Mouse (Mus musculus): ENCODE measurements at regions not wholly inside any gene's neighbourhood (a gene's known extent, or its start where the extent isn't known, plus 50 kb on each side); places are given as distances from the start of the nearest gene placed in this dataset.

- DNase-seq (ENCODE audit: low spot score in 2 of 2), result peak in 1 of 2 experiments; percentile 17
These were observed 540.5 kb upstream of the Btbd3 start for GRCm38 (mm10) chr2:137715891-137716290.

- no peak for DNase-seq (ENCODE audit: low spot score in 2 of 2)
These were observed 549.8 kb upstream of the Btbd3 start for GRCm38 (mm10) chr2:137706528-137706988.

DNA sequence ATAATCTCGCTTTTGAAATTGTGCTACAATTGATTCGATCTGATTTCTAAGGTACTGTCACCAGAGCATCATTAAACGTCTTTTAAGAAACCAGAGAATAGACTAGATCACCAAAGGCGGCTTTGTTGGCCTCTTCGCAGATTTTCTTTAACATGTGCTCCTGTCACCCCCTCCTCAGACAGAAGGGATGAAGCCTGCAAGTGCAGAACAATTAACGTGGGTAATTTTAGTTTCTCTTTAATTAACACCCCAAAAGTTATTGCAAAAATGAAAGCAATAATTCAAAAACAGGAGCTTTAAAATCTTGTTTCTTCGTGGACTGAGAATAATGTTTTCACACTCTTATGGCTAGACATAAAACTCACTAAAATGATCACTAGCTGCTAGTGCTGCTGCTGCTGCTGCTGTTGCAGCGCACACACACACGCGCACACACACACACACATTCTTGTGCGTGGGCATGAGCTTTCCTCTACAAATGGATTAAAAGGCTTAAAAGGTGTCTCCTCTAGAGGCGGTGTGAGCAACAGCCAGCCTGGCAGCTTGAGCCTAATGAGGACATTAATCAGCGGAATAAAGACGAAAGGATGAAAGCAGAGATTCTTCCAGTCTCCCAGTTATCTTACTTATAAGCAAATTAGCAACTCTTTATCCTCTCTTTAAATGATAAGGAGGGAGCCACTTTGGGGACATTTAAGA is 550.5 kb upstream of the Btbd3 start:
- DNase-seq (ENCODE audit: low spot score in 2 of 2), result no peak

DNA sequence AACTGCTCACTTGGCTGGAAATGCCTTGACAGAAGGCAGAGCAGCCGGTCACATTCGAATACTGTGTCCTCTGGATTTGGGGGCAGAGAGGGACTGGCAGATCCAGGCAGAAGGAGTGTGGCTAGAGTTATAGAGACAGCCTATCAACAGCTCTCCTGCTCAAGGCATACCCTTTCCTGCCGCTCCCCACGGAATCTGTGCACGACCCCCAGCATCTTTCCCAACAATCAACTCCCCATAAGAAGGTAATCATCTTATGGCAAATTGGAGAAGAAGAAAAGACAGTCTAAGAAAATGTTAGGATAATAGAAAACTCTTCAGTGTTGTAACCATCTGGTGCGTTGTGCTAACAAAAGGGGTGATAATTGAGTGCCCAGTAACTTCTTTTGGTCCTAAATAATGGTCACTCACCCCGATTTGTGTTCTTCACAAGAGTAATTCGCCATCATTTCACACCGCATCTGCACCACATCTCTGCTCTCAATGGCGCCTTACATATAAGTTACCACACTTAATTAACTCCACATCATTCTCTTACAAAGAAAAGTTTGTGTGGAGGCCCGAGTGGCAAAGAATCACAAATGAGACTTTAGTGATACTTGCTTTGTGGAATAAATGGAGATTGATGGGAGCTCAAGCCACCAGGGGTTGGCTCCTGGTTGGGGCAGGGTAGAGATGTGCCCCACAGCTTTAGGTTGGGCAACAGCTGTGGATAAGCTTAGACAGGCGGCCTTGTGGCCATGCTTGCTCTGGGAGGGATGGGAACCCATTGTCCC is 551.2 kb upstream of the Btbd3 start:
- DNase-seq (ENCODE audit: low spot score in 2 of 2), result no peak

DNA sequence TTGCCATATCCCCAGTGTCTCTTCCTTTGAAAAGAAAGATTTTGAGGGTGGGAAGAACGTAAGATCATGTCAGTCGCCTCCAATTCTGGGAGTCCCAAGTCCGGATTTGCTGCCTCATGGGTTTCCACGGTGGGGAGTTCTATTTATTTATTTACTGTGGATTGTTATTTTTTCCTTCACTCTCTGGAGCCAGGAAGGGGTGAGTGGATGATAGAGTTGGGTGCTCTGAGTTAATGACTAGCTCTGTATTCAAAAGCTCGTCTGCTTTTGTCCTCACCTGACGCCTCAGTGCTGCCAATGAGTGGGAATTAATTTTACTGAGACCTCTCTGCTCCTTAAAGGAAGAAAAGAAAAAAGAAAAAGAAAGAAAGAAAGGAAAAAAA is 551.8 kb upstream of the Btbd3 start:
- no peak for DNase-seq (ENCODE audit: low spot score in 2 of 2)

GRCm38 (mm10) chr2:137704051-137704450 is 552.3 kb upstream of the Btbd3 start:
- no peak for DNase-seq (ENCODE audit: low spot score in 2 of 2)

DNA sequence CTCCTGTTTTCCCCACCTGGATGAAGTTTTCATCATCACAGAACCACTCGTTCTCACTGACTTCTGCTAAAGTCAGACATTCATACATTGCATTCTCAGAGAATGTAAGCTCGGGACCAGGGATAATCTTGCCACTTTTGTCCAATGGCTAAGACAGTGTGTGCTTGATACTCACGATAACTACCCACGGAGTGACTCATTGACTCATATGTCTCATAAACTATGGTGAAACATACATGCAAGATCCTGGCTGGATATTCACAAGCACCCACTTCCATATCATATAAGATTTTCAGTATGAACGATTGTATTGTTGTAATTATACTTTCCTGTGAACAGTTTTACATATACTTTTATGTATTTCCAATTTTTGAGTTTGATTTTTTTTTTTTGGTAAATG is 560.5 kb upstream of the Btbd3 start:
- DNase-seq (ENCODE audit: low spot score in 2 of 2), result no peak

DNA sequence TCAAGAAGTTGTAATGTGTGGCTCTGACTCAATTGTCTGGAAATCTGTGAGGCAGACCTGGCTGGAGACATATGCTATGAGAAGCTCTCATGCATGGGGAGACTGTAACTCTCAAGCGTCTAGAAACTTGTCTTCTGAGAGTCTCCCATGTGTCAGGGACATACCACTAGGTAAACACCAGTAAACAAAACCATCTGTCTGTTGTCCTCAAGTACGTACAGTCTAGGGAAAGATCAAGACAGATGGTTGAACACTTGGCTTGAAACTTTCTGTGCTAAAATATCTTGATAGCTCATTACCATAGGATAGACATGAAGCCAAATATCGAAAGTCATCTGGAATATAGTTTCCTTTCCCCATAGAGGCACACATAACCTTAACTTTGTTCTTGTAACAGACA is 562.3 kb upstream of the Btbd3 start:
- no peak for DNase-seq (ENCODE audit: low spot score in 2 of 2)

- no peak for DNase-seq (ENCODE audit: low spot score in 2 of 2)
These were observed 569.2 kb upstream of the Btbd3 start for GRCm38 (mm10) chr2:137687208-137687607.

- DNase-seq (ENCODE audit: low spot score in 2 of 2), result no peak
These were observed 569.6 kb upstream of the Btbd3 start for GRCm38 (mm10) chr2:137686735-137687134.

GRCm38 (mm10) chr2:137681762-137682161 is 565.3 kb upstream of the Jag1 start:
- DNase-seq (ENCODE audit: low spot score in 2 of 2), result no peak

GRCm38 (mm10) chr2:137663171-137663570 is 546.7 kb upstream of the Jag1 start:
- no peak for DNase-seq (ENCODE audit: low spot score in 2 of 2)

- DNase-seq (ENCODE audit: low spot score in 2 of 2), result no peak
These were observed 545.8 kb upstream of the Jag1 start for GRCm38 (mm10) chr2:137662216-137662615.

- DNase-seq (ENCODE audit: low spot score in 2 of 2), result no peak
These were observed 544.0 kb upstream of the Jag1 start for GRCm38 (mm10) chr2:137660449-137660848.

DNA sequence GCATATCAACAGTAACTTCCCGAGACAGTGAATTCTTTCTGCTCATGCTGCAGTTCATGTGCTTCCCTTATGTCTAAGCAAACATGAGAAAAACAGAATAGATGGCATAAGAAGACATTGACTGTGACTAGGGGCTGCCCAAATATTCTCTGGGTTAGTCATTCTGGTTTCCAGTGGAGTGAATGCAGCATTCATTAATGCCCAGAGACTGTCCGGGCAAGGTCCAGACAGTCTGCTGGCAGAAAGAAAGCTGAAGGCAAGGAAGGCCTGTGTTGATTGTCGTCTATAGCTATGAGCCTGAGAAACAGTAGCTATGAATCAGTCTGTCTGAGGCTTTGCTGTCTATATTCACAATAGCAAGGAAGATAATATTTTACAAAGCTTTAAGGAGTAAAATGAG is 537.9 kb upstream of the Jag1 start:
- DNase-seq (ENCODE audit: low spot score in 2 of 2), result no peak

- no peak for DNase-seq (ENCODE audit: low spot score in 2 of 2)
These were observed 527.7 kb upstream of the Jag1 start for GRCm38 (mm10) chr2:137644160-137644559.

GRCm38 (mm10) chr2:137643269-137644055 is 527.0 kb upstream of the Jag1 start:
- DNase-seq (ENCODE audit: low spot score in 2 of 2), result no peak

GRCm38 (mm10) chr2:137635019-137635621 is 518.7 kb upstream of the Jag1 start:
- no peak for DNase-seq (ENCODE audit: low spot score in 2 of 2)

- no peak for DNase-seq (ENCODE audit: low spot score in 2 of 2)
These were observed 500.2 kb upstream of the Jag1 start for GRCm38 (mm10) chr2:137616637-137617036.

DNA sequence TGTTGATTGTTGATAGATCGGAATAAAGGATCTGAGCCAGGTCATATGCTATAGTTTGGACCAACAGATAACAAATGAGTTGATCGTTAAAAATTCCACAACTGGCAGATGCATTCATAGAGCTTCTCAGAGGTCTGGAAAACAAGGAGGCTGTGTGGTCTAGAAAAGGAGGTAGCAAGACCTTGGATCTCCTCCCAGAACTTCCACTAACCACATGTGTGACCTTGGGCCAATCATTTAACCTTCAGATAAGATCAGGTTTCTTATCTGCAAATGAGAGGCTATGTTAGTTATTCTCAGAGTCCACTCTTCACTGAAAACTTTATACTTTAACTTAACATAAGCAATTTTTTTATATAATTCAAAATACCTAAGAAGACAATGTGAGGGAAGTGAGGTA is 497.3 kb upstream of the Jag1 start:
- DNase-seq (ENCODE audit: low spot score in 2 of 2), result no peak

DNA sequence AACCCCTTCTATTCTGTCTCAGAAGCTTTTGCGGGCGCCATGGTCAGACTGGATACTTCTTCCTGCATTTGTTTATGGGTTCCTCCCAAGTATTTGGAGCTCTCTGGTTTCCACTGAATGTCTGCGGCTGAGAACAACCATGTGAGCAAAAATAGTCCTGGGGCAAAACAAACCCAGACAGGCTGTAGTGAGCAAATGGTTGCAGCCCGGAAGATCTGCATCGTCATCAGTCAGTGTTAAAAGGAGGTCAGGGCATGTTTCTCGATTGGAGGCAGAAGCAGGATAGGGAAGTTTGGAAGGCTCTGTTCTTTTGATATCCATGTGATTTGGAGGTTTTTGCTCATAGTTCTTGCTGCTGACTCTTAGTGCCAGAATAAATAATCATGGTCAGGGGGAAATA is 492.1 kb upstream of the Jag1 start:
- no peak for DNase-seq (ENCODE audit: low spot score in 2 of 2)

Data from adrenal gland, adult 18-20 months (tissue).